Mouse (Mus musculus): ENCODE results near the gene Cggbp1. TPM values are rescaled to one million over a fixed set of nuclear protein-coding genes. Genes with fewer than 3 reads are reported as not detected.
"Not testable (repeated sequence)": the region's sequence is repeated elsewhere in the genome, so short reads cannot be mapped to it uniquely, and the experiment has no call there.

The Cggbp1 gene
- polyA plus RNA-seq, 1 experiment from 2014 or later, result 73.4 TPM

DNA sequence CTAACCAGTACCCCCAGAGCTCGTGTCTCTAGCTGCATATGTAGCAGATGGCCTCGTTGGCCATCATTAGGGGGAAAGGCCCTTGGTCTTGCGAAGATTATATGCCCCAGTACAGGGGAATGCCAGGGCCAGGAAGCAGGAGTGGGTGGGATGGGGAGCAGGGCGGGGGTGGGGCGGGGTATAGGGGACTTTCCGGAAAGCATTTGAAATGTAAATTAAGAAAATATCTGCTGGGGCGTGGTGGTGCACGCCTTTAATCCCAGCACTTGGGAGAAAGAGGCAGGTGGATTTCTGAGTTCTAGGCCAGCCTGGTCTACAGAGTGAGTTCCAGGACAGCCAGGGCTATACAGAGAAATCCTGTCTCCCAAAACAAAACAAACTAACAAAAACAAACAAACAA, 14.0 kb downstream of the Cggbp1 start:
- 86% methylated on average over 8 of the region's 8 CpGs for WGBS
- H3K9me3 ChIP-seq (replicated peaks; ENCODE audit: control insufficient read depth, low read length, poor library complexity, severe bottlenecking); H3K4me2 ChIP-seq (ENCODE audit: low read length); ATAC-seq; H3K27me3 ChIP-seq (ENCODE audit: control insufficient read depth, insufficient read depth, low read depth, low read length); H3K4me1 ChIP-seq (ENCODE audit: control insufficient read depth, insufficient read depth, low read length); H3K27ac ChIP-seq (ENCODE audit: low read length); H3K36me3 ChIP-seq (ENCODE audit: control insufficient read depth, insufficient read depth, low read length); H3K4me3 ChIP-seq (ENCODE audit: low read depth, low read length); H3K9ac ChIP-seq (ENCODE audit: low read depth, low read length): not testable (repeated sequence)

DNA sequence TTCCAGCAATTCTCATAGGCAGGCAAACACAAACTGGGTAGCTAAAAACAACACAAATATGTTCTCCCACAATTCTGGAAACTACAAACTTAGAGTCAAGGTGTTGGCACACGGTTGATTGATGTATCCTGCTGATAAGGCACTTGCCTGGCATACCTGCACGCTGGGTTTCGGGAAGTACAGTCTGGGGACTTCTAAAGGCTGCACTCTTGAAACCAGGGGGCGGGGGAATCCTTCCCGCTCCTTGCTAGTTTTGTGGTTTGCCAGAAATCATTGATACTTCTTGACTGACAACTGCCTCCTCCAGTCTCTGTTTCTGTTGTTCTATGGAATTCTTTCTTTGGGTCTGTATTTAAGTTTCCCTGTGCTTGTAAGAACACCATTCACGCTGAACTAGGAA, 16.8 kb downstream of the Cggbp1 start:
- ATAC-seq, result no peak
- 72% methylated on average over 6 of the region's 6 CpGs for WGBS
- no peak overlapping the region for H3K27ac ChIP-seq (ENCODE audit: low read length)

DNA sequence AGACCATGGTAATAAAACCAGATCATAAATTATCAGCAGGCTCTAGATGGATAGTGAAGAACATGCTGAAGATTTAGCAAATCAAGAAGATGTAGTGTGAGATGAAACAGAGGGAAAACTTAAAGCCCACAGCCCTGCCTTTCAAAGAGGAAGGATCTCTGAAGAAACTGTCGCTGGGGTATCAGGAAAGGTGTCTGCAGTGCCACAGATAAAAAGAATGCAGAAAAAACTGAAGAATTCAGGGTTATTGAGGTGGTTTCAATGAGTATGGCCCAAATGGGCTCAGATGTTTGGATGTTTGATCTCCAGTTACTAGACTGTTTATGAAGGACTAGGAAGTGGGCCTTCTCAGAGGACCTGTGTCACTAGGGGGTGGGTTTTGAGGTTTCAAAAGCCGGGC, 17.8 kb downstream of the Cggbp1 start:
- no peaks in the 10 kb centered on the region for H3K9me3 ChIP-seq (replicated peaks; ENCODE audit: control insufficient read depth, low read length, poor library complexity, severe bottlenecking)
- H3K36me3 ChIP-seq (ENCODE audit: control insufficient read depth, insufficient read depth, low read length), result no peaks in the 10 kb centered on the region
- H3K4me2 ChIP-seq (ENCODE audit: low read length), result no peak overlapping the region
- ATAC-seq, result no peak
- no peak overlapping the region for H3K27ac ChIP-seq (ENCODE audit: low read length)
- H3K27me3 ChIP-seq (ENCODE audit: control insufficient read depth, insufficient read depth, low read depth, low read length), result no peaks in the 10 kb centered on the region
- H3K4me1 ChIP-seq (ENCODE audit: control insufficient read depth, insufficient read depth, low read length), result peaks cover 10% of the 10 kb centered on the region; the same call in 1 of the 2 replicates
- H3K9ac ChIP-seq (ENCODE audit: low read depth, low read length), result no peak overlapping the region
- H3K4me3 ChIP-seq (ENCODE audit: low read depth, low read length), result no peak overlapping the region
- 83% methylated on average over 2 of the region's 2 CpGs for WGBS

More for the DNA sequence above, 16.8 kb downstream of the Cggbp1 start:
- Histone ChIP-seq H3K9ac (ENCODE audit: low read depth, low read length) (no peak overlapping the region), H3K27me3 (ENCODE audit: control insufficient read depth, insufficient read depth, low read depth, low read length) (no peaks in the 10 kb centered on the region), H3K4me2 (ENCODE audit: low read length) (no peak overlapping the region), H3K9me3 (replicated peaks; ENCODE audit: control insufficient read depth, low read length, poor library complexity, severe bottlenecking) (no peaks in the 10 kb centered on the region), H3K36me3 (ENCODE audit: control insufficient read depth, insufficient read depth, low read length) (no peaks in the 10 kb centered on the region), H3K4me1 (ENCODE audit: control insufficient read depth, insufficient read depth, low read length) (0 out of 2 replicates have a peak, but pooled peaks cover 6% of the 10 kb centered on the region), H3K4me3 (ENCODE audit: low read depth, low read length) (no peak overlapping the region)

DNA sequence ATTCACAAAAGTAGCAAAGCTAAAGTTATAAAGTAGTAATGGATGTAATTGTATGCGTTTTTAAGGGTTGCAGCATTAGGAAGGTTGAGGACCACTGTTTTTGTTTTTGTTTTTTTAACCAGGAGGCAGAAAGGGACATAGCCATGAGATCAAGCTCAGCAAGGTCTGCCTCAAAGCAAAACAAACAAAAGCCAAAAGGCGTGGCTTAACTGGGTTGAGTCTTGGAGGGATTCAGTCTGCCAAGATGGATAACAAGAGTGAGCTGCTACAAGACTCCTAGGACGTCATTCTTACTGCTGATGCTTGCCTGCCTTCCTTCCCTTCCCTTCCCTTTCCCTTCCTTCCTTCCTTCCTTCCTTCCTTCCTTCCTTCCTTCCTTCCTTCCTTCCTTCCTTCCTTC, 20.5 kb downstream of the Cggbp1 start:
- Histone ChIP-seq H3K27ac (ENCODE audit: low read length) (no peak overlapping the region), H3K36me3 (ENCODE audit: control insufficient read depth, insufficient read depth, low read length) (no peaks in the 10 kb centered on the region), H3K27me3 (ENCODE audit: control insufficient read depth, insufficient read depth, low read depth, low read length) (no peaks in the 10 kb centered on the region), H3K4me1 (ENCODE audit: control insufficient read depth, insufficient read depth, low read length) (peaks cover 10% of the 10 kb centered on the region; the same call in 1 of the 2 replicates), H3K4me3 (ENCODE audit: low read depth, low read length) (no peak overlapping the region), H3K9me3 (replicated peaks; ENCODE audit: control insufficient read depth, low read length, poor library complexity, severe bottlenecking) (no peaks in the 10 kb centered on the region), H3K9ac (ENCODE audit: low read depth, low read length) (no peak overlapping the region), H3K4me2 (ENCODE audit: low read length) (no peak overlapping the region)
- 22% methylated on average over 3 of the region's 3 CpGs for WGBS
- ATAC-seq, result no peak

DNA sequence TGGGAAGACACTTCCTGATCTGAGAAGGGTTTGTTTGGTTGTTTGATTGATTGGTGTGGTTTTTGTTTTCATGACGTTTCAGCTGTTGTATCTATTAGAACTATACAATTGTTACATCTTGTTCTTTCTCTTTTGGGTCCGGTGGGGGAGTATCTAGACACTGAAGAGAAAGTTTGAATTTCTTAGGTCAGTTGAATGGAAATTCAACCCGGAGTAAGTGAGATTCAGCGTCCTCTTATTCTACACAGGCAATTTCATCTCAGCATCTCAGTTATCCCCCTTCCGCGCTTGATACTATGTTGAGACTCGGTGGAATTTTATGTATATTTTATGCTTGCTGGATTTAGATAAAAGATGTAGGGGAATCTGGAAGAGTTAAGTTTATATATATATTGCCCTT, 21.0 kb downstream of the Cggbp1 start:
- peaks cover 10% of the 10 kb centered on the region; the same call in 1 of the 2 replicates for H3K4me1 ChIP-seq (ENCODE audit: control insufficient read depth, insufficient read depth, low read length)
- H3K9me3 ChIP-seq (replicated peaks; ENCODE audit: control insufficient read depth, low read length, poor library complexity, severe bottlenecking), result no peaks in the 10 kb centered on the region
- peak overlapping the region; percentile 92 for H3K4me2 ChIP-seq (ENCODE audit: low read length)
- no peaks in the 10 kb centered on the region for H3K36me3 ChIP-seq (ENCODE audit: control insufficient read depth, insufficient read depth, low read length)
- H3K4me3 ChIP-seq (ENCODE audit: low read depth, low read length), result 0 out of 2 replicates have a peak overlapping the region, but pooled peaks have one; percentile 16
- H3K27me3 ChIP-seq (ENCODE audit: control insufficient read depth, insufficient read depth, low read depth, low read length), result no peaks in the 10 kb centered on the region
- 13% methylated on average over 7 of the region's 7 CpGs for WGBS
- no peak for ATAC-seq
- H3K27ac ChIP-seq (ENCODE audit: low read length), result no peak overlapping the region
- H3K9ac ChIP-seq (ENCODE audit: low read depth, low read length), result no peak overlapping the region

DNA sequence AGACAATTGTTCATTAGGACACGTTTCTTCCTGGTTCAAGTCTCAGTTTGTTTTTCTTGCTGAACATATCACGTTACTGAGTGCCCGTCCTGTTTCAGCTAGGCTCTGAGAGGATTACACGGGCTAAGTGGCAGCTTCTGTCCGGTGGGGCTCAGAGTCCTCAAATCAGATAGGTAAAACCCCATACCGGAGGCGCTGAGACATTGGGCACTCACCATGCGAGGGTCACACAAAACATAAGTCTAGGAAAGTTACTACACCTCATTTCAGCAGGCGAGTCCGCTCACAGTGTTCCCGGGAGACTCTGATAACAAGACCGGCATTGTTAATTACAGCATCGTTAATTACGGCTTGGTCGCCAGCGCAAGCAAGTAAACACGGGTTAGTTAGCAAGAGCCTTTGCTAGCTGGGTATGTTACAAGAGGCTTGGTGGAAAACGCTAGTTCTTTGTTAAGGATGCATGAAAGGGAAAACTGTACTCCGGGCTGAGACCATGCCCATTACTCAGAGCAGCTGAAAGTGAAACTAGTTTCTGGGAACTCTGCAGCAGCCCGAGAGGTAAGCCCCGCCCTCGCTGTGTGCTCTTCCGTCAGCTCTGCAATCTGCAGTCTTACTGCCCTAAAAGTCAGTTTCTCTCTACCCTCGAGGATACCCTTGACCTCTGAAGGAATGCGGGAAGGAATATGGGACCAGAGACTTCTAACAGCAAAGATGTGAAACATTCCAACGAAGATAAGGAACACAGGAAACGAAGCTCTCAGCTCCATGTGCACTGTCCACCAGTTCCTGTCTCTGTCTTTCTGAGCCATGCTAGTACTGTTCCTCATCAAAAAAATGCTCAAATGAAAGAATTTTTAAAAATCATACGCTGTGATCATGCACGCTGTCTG, 21.9 kb downstream of the Cggbp1 start:
- Histone ChIP-seq H3K4me3 (ENCODE audit: low read depth, low read length) (peak overlapping the region; percentile 56), H3K9me3 (replicated peaks; ENCODE audit: control insufficient read depth, low read length, poor library complexity, severe bottlenecking) (no peaks in the 10 kb centered on the region), H3K4me1 (ENCODE audit: control insufficient read depth, insufficient read depth, low read length) (peaks cover 10% of the 10 kb centered on the region; the same call in 1 of the 2 replicates), H3K9ac (ENCODE audit: low read depth, low read length) (peak overlapping the region; percentile 63), H3K27ac (ENCODE audit: low read length) (no peak overlapping the region), H3K27me3 (ENCODE audit: control insufficient read depth, insufficient read depth, low read depth, low read length) (no peaks in the 10 kb centered on the region), H3K4me2 (ENCODE audit: low read length) (peak overlapping the region; percentile 92), H3K36me3 (ENCODE audit: control insufficient read depth, insufficient read depth, low read length) (no peaks in the 10 kb centered on the region)
- ATAC-seq, result peak; percentile 90
- 3% methylated on average over 29 of the region's 29 CpGs for WGBS

DNA sequence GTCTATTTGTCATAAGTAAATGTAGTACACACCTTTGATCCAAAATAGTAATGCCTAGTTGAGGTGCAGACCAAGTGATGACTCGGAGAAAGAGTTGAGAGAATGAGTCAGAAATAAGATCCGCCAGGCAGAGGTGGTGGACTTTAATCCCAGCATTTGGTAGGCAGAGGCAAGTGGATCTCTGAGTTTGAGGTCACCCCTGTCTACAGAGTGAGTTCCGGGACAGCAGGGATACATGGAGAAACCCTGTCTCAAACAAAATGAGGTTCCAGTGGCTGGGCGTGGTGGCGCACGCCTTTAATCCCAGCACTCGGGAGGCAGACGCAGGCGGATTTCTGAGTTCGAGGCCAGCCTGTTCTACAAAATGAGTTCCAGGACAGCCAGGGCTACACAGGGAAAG, 23.6 kb downstream of the Cggbp1 start:
- WGBS, result 96% methylated on average over 10 of the region's 10 CpGs
- Histone ChIP-seq H3K9me3 (replicated peaks; ENCODE audit: control insufficient read depth, low read length, poor library complexity, severe bottlenecking) (no peaks in the 10 kb centered on the region), H3K4me2 (ENCODE audit: low read length) (no peak overlapping the region), H3K9ac (ENCODE audit: low read depth, low read length) (no peak overlapping the region), H3K4me3 (ENCODE audit: low read depth, low read length) (no peak overlapping the region), H3K27ac (ENCODE audit: low read length) (no peak overlapping the region), H3K27me3 (ENCODE audit: control insufficient read depth, insufficient read depth, low read depth, low read length) (no peaks in the 10 kb centered on the region), H3K4me1 (ENCODE audit: control insufficient read depth, insufficient read depth, low read length) (peaks cover 10% of the 10 kb centered on the region; the same call in 1 of the 2 replicates), H3K36me3 (ENCODE audit: control insufficient read depth, insufficient read depth, low read length) (no peaks in the 10 kb centered on the region)
- no peak for ATAC-seq

DNA sequence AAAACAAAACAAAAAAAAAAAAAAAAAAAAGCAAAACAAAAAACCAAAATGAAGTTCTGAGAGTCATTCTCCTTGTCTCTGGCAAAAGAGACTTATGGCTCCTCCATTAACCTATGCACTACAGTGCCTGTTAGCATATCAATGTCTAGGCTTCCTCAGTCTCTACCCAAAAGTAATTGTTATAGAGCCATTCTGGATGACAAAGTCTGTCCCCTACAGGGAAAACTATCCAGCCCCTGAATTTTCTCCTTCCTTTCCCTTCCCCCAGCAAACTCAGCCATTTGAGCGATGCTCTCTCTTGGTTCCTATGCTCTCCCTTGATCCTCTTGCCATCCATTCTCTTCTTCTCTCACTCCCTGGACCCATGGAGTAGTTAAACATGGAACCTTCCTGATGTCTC, 24.0 kb downstream of the Cggbp1 start:
- no peaks in the 10 kb centered on the region for H3K27me3 ChIP-seq (ENCODE audit: control insufficient read depth, insufficient read depth, low read depth, low read length)
- H3K36me3 ChIP-seq (ENCODE audit: control insufficient read depth, insufficient read depth, low read length), result no peaks in the 10 kb centered on the region
- H3K4me2 ChIP-seq (ENCODE audit: low read length), result no peak overlapping the region
- H3K9ac ChIP-seq (ENCODE audit: low read depth, low read length), result no peak overlapping the region
- WGBS, result 96% methylated on average over 1 of the region's 1 CpGs
- no peak for ATAC-seq
- H3K4me3 ChIP-seq (ENCODE audit: low read depth, low read length), result no peak overlapping the region
- no peaks in the 10 kb centered on the region for H3K9me3 ChIP-seq (replicated peaks; ENCODE audit: control insufficient read depth, low read length, poor library complexity, severe bottlenecking)
- H3K4me1 ChIP-seq (ENCODE audit: control insufficient read depth, insufficient read depth, low read length), result peaks cover 10% of the 10 kb centered on the region; the same call in 1 of the 2 replicates
- no peak overlapping the region for H3K27ac ChIP-seq (ENCODE audit: low read length)

DNA sequence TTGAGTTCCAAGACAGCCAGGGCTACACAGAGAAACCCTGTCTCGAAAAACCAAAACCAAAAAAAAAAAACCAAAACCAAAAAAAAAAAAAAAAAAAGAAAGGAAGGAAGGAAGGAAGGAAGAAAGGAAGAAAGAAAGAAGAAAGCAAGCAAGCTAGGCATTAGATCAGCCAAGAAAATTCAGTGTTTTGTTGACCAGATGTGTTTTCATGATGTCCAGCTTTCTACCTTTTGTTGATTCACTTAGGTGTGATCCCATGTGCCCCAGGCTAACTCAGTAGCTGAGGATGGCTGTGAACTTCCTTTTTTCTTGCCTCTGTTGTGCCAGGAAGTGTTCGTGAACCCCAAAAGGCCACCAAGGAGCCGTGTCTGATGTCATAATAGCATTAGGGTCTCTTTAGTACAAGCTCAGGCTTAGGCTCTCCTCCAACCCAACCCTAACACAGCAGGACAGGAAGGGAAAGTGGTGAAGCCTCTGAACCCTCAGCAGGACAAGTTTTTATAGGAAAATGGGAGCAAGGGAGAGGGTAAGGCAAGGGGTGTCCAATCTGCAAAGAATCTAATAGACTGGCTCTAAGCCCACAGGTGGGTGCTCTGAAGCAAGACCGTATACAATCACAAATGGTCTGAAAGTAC, 25.0 kb downstream of the Cggbp1 start:
- H3K27ac ChIP-seq (ENCODE audit: low read length), result no peak overlapping the region
- H3K4me1 ChIP-seq (ENCODE audit: control insufficient read depth, insufficient read depth, low read length), result peaks cover 10% of the 10 kb centered on the region; the same call in 1 of the 2 replicates
- no peaks in the 10 kb centered on the region for H3K9me3 ChIP-seq (replicated peaks; ENCODE audit: control insufficient read depth, low read length, poor library complexity, severe bottlenecking)
- ATAC-seq, result no peak
- no peak overlapping the region for H3K4me3 ChIP-seq (ENCODE audit: low read depth, low read length)
- no peaks in the 10 kb centered on the region for H3K36me3 ChIP-seq (ENCODE audit: control insufficient read depth, insufficient read depth, low read length)
- H3K9ac ChIP-seq (ENCODE audit: low read depth, low read length), result no peak overlapping the region
- WGBS, result 74% methylated on average over 4 of the region's 4 CpGs
- H3K4me2 ChIP-seq (ENCODE audit: low read length), result no peak overlapping the region
- H3K27me3 ChIP-seq (ENCODE audit: control insufficient read depth, insufficient read depth, low read depth, low read length), result no peaks in the 10 kb centered on the region

All from midbrain, embryonic 16.5 days (tissue).